Mouse (Mus musculus): ENCODE measurements at regions not wholly inside any gene's neighbourhood (a gene's known extent, or its start where the extent isn't known, plus 50 kb on each side); places are given as distances from the start of the nearest gene placed in this dataset.

DNA sequence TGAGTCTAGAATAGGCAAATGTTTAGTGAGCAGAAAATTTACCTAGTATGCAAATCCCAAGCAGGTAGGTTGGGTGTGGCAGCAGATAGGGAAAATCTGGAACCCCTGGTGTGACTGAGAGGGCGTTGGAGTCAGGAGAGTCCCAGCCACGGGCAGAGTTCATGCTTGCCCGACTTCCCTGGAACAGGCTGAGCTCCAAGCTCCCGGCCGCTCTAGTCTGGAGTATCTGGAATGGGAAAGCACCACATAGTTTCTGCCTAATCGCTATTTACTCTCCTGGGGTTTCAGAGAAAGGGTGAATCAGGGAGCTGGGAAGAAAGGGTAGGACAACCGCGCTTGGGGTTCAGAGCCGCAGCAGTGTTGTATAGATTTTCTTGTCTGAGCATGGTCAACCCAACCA lies 65.8 kb upstream of the Epcam start:
- no peak overlapping the region for H3K4me2 ChIP-seq
- ATAC-seq (ENCODE audit: extremely low read depth, insufficient number of reproducible peaks, low FRiP score, low TSS enrichment) = no peak
- H3K36me3 ChIP-seq = no peaks in the 10 kb centered on the region
- no peak overlapping the region for H3K27ac ChIP-seq (replicated peaks)
- H3K9me3 ChIP-seq = no peaks in the 10 kb centered on the region
- H3K27me3 ChIP-seq (replicated peaks) = peaks cover 18% of the 10 kb centered on the region
- no peak overlapping the region for H3K4me3 ChIP-seq
- 63% methylated on average over 9 of the region's 9 CpGs for WGBS
- H3K4me1 ChIP-seq = peaks cover 12% of the 10 kb centered on the region
- H3K9ac ChIP-seq = no peak overlapping the region

DNA sequence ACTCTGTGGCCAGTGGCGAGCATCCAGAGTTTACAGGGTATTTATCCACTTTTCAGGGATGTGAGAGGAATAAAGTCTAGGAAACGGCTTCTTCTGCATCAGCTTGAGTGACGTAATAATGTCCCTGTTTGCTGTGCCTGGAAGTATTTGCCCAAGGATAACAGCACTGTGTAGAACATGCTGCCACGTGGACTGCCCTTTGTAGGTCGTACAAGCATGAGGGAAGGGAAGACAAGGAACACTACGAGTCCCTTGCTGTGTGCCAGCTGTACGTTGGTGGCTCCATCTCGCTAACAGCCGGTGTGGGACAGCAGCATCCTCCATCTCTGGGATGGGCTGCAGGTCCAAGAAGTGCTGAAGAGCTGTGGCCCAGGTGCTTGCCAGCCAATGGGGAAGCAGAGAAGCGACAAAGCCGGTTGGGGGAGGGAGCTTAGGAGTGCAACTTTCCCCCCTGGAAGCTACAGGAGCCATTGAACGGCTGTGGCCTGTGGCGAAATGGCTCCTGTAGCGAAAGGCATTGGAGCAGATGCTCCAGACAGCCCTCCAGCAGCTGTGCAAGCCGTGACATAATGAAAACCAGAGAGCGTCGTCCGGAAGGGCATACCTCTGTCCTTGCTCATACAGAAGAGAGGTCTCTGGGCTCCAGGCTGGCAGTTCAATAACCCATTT lies 65.0 kb upstream of the Epcam start:
- H3K4me1 ChIP-seq = peaks cover 12% of the 10 kb centered on the region
- no peak overlapping the region; the same call in 1 of the 2 replicates for H3K27ac ChIP-seq (replicated peaks)
- ATAC-seq (ENCODE audit: extremely low read depth, insufficient number of reproducible peaks, low FRiP score, low TSS enrichment) = no peak
- peak overlapping the region; percentile 70 for H3K4me2 ChIP-seq
- H3K4me3 ChIP-seq = peak overlapping the region; percentile 42
- 48% methylated on average over 18 of the region's 18 CpGs for WGBS
- H3K36me3 ChIP-seq = no peaks in the 10 kb centered on the region
- peaks cover 18% of the 10 kb centered on the region for H3K27me3 ChIP-seq (replicated peaks)
- peak overlapping the region; percentile 67 for H3K9ac ChIP-seq
- no peaks in the 10 kb centered on the region for H3K9me3 ChIP-seq

DNA sequence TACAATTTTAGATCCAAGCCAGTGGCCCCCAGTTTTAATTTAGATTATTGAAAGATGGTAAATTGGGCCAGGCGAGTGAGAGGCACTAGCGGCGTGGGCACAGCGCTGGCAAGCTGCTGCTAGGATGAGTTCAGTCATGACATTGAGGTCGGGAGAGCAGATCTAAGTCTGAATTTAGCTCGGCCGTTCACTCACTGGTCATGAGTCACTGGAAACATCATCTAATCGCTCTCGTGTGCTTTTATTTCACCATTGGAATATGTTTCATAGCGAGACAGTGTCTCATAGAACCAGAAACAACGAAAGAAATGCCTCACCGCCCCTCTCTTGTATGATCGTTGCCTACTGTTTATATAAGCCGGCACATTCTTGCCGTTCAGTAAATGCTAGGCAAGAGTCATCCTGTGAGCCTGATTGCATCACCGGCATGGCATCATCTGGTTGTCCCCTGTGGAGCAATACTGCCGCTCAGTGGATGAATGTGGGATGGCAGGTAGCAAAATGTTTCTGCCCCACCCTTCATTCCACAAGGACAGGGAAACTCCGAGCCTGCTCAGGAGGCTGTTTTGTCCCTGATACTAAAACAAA lies 64.3 kb upstream of the Epcam start:
- WGBS = 5% methylated on average over 18 of the region's 18 CpGs
- Histone ChIP-seq H3K4me2 (peak overlapping the region; percentile 70), H3K27me3 (replicated peaks) (peaks cover 18% of the 10 kb centered on the region), H3K9me3 (no peaks in the 10 kb centered on the region), H3K4me3 (peak overlapping the region; percentile 42), H3K27ac (replicated peaks) (no peak overlapping the region; the same call in 1 of the 2 replicates), H3K9ac (peak overlapping the region; percentile 67), H3K4me1 (peaks cover 12% of the 10 kb centered on the region), H3K36me3 (no peaks in the 10 kb centered on the region)
- no peak for ATAC-seq (ENCODE audit: extremely low read depth, insufficient number of reproducible peaks, low FRiP score, low TSS enrichment)

GRCm38 (mm10) chr17:87583575-87583974 lies 52.2 kb upstream of the Epcam start:
- Histone ChIP-seq H3K4me3 (no peak overlapping the region), H3K4me1 (peaks cover 2% of the 10 kb centered on the region; the same call in 1 of the 2 replicates), H3K36me3 (no peaks in the 10 kb centered on the region), H3K27ac (replicated peaks) (no peak overlapping the region), H3K9me3 (peaks cover 20% of the 10 kb centered on the region), H3K27me3 (replicated peaks) (no peaks in the 10 kb centered on the region), H3K9ac (no peak overlapping the region), H3K4me2 (no peak overlapping the region)
- no peak for ATAC-seq (ENCODE audit: extremely low read depth, insufficient number of reproducible peaks, low FRiP score, low TSS enrichment)
- 42% methylated on average over 6 of the region's 6 CpGs for WGBS

DNA sequence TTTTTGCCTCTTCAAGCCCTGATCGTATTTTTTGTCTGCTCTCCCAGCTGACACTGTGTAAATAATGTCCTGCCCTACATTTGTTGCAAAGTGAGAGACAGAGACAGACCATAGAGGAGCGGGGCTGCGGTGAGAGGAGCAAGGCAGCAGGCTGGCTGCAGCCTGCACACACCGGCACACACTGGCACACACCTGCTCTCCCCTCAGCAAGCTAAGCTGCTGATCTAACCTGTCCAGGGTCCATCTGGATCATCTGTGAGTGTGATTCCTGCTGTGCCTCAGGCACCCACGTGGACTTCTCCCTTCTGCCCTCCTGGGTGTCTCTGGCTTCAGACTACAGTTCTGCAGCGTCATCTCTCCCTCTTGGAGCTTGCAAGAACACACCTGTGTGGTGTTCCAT lies 50.4 kb upstream of the Epcam start:
- Histone ChIP-seq H3K27ac (replicated peaks) (no peak overlapping the region), H3K27me3 (replicated peaks) (no peaks in the 10 kb centered on the region), H3K4me3 (no peak overlapping the region), H3K9me3 (peaks cover 14% of the 10 kb centered on the region), H3K36me3 (no peaks in the 10 kb centered on the region), H3K4me2 (no peak overlapping the region), H3K4me1 (peaks cover 2% of the 10 kb centered on the region; the same call in 1 of the 2 replicates), H3K9ac (no peak overlapping the region)
- WGBS = 56% methylated on average over 6 of the region's 6 CpGs
- no peak for ATAC-seq (ENCODE audit: extremely low read depth, insufficient number of reproducible peaks, low FRiP score, low TSS enrichment)

Measured in heart, embryonic 13.5 days (tissue).